Mouse (Mus musculus) A20 (cell line): ENCODE results near the gene Cdk11b.

Experiments used
- DNase-seq: peaks from one replicate; pipeline ENCODE4 v3.0.0-alpha.2; 2011; ENCODE audit warnings: low read depth, low spot score

Cdk11b gene

DNA sequence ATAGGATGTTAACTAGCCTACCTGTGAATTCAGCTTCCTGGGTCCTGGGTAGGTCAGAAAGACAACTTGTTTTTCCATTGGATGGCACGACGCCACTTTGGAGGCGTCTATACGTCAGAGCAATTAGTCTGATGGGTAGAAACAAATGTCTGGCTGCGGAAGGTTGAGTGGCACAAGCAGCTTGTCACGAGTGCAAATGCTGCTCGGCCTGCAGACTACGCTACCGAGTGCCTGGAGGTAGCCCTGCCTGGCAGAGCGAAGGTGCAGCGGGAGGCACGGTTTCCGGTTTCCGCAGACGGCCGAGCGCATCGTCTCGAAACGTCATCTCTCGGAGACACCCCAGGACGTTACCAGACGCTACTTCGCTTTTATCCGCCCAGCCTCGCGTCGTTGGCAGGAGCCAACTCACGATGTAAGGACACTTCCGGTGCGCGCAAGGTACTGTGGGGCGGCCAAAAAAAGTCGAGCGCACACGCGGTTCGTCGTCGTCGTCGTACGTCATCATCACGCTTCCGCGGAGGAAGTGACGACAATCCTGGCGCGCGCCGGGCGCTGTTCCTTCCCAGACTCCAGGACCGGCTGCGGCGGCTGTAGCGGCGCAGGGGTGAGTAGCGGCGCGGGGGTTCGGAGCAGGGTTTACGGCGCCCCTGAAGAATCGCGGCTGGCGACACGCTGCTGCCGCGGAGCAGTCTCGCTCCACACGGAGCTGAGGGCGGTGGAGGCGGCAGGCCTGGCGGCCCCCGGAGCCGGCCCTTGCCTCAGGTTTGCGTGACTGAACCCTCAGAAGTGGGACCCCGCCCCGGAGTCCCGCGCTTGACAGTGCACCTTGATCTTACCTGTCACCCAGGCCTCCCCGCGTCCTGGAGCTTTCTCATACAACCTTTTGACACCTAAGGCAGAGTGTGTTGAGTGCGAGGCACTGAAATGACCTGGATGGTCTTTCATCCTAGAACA lies at the start of gene Cdk11b:
Gene Cdk11b, plus strand, starts transcription at position 517 of the 954 bp plus-strand sequence.
- peak; percentile 100 for DNase-seq

- no peak for DNase-seq
These were observed 49.7 kb upstream of the Cdk11b start for GRCm38 (mm10) chr4:155574931-155575330.

DNA sequence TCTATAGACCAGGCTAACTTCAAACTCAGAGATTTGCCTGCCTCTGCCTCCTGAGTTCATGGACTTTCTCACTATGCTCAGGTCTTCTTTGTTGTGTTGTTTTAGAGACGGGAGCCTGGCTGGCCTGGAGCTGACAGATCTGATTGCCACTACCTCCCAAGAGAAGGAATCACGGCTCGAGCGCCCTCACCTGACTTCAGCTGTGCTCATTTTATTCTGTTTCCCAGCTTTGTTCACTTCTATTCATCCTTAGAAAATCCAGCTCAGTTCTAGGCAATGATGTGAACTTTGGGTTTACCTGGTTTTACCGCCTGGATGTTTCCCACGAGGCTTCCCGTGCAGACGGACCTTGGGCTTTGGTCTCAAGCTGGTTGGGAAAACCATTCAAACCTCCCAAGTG lies 49.1 kb upstream of the Cdk11b start:
- no peak for DNase-seq

GRCm38 (mm10) chr4:155577132-155577531 lies 47.5 kb upstream of the Cdk11b start:
- DNase-seq: no peak

DNA sequence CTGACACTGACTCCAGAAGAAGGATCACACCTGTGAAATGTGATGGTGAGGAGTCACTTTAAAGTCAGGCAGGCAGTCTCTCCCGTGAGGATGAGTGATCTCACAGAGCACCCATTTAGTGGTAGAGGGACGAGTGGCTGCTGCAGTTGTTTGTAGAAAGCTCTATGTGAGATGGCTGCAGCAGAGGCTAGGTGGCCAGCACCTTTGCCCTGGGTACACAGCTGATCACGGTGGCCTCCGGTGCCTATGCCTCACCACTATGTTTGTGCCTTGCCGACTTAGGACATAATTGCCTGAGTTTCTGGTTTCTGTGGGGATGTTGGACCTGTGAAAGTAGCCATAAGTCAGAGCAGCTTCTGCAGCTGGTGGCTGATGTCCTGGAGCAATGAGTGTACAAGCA lies 46.9 kb upstream of the Cdk11b start:
- no peak for DNase-seq

- no peak for DNase-seq
These were observed 46.1 kb upstream of the Cdk11b start for GRCm38 (mm10) chr4:155578336-155579125.

DNA sequence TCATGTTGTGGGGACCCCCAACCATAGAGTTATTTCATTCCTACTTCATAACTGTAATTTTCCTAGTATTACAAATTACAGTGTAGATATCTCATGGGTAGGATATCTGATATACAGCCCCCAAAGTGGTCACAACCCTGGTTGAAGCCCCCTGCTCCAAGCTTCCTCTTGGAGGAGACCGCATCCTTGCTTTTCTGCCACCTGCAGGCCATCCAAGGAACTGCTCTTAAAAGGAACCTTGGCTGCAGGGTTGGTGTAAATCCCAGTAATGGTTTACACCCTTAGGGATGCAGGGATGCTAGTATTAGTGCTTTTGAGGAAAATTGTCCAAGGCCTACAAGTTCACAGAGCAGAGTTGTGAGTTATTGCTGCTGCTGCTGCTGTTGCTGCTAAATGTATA lies 44.2 kb upstream of the Cdk11b start:
- DNase-seq: peak; percentile 43

- DNase-seq: no peak
These were observed 42.3 kb upstream of the Cdk11b start for GRCm38 (mm10) chr4:155582279-155582905.

- no peak for DNase-seq
These were observed 35.3 kb upstream of the Cdk11b start for GRCm38 (mm10) chr4:155589356-155589755.

GRCm38 (mm10) chr4:155591012-155591719 lies 33.5 kb upstream of the Cdk11b start:
- no peak for DNase-seq

DNA sequence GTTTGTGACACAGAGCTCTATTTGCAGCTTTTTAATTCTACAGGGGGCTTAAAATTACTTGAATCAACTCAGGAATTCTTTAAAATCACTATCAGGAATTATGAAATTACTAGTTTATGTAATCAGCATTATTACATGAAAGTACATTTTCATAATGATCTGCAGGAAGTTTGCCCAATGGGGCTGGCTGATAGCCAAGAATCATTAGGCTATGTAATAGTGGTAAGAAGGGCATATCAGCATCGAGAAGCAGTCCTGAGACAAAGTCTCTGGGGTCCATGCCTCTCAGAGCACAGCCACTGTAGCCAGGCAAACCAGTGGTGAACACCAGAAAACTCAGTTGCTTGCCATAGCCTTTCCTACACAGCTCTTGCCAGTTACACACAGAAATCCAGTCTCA lies 30.9 kb upstream of the Cdk11b start:
- no peak for DNase-seq

DNA sequence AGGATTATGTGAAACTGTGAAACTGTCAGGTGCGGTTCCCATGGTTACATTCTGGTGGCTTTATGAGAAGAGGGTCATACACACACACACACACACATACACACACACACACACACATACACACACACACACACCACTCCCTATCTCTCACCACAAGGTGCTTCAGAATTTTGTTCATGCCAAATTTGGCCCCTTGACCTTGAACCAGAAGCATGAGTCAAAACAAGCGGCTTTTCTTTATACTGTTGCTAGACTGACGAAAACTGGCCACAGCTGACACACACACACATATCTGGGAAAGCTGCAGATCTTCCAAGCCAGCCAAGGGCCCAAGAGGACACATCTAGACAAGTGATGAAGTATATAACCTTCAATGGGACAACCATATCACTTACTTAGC lies 28.9 kb upstream of the Cdk11b start:
- DNase-seq: no peak

- DNase-seq: peak; percentile 39
These were observed 28.0 kb upstream of the Cdk11b start for GRCm38 (mm10) chr4:155596606-155597005.

DNA sequence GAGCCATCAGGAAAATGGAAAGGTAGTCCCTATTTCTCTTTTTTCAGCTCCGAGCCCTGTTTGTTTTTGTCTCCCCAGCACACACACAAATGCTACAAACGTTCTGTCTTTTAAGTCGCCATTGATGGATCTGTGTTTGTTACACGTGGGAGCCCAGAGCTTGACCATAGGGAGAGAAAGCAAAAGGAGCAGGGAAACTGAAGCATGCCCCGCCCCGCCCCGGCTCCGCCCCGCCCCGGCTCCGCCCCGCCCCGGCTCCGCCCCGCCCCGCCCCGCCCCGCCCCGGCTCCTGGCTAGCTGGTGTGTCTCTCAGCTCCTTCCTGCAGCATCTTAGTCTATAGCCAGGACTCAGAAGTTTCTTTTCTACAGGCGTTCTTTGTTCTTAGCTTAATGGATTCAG lies 26.1 kb upstream of the Cdk11b start:
- DNase-seq: no peak

DNA sequence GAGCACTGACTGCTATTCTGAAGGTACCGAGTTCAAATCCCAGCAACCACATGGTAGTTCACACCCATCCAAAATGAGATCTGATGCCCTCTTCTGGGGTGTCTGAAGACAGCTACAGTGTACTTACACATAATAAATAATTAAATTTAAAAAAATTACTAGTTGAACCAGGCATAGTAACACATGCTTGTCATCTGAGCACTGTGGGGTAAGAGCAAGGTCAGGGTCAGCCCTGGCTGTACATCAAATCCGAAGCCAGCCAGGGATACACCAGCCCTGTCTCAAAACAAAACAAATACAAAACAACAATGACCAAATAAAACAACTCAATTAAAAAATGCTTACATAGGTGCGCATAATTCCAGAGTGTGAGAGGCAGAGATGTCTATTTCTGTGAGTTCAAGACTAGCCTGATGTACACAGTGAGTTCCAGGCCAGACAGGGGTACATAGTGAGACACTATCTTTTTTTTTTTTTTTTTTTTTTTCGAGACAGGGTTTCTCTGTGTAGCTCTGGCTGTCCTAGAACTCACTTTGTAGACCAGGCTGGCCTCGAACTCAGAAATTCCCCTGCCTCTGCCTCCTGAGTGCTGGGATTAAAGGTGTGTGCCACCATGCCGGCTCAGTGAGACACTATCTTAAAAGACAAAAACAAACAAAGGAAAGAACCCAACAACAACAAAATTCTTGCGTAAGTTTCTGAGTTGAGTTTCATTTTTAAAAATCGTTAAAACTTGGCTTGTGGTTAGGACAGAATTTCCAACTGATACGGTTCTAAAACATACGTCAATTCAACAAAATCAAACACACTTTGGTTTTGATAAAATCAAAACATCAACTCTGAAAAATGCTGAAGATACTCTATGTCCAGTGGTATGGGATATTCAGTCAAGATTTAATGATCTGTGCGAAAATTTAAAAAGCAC lies 24.5 kb upstream of the Cdk11b start:
- DNase-seq: peak; percentile 25

- peak; percentile 98 for DNase-seq
These were observed 23.3 kb upstream of the Cdk11b start, which contains the start of gene Slc35e2 for GRCm38 (mm10) chr4:155601091-155601996. TSS of gene Slc35e2 (plus strand) at chr4:155601416.

DNA sequence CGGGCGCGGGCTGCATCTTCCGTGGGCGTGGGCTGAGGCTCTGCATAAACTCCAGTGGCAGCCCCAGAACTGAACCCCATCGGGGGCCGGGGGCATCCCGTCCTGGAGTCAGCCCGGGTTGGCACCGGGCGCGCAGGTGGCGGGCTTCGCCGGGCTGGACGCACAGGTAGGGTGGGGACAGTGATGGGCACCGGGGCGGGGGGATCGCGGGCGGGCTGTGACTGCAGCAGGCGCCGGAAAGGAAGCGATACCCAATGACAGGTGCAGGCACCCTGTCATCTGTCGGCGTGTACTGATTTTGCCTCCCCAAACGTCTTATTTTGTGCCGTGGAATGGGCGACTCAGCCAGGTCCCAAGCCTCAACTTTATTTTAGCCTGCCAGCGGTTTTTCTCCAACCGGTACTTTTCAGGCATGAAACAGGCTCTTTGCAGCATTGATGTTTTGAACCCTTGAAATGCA lies 22.6 kb upstream of the Cdk11b start:
- no peak for DNase-seq

DNA sequence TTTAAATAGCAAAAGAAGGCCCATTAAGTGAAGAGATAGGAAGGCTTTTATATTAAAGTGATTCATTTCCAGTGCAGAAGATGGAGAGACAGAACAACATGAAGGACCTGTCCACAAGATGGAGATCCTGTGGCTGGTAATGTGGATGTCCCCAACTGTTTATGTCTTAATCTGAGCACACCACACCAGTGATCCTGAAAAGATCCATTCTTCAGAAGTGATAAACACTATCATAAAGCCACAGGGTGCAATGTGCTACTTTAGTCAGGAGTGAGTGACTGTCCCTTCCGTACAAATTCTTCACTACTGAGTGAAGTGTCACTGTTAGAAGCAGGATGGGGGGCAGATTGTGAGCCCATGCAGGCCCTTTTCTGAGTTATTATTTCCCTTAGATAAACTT lies 21.9 kb upstream of the Cdk11b start:
- no peak for DNase-seq

DNA sequence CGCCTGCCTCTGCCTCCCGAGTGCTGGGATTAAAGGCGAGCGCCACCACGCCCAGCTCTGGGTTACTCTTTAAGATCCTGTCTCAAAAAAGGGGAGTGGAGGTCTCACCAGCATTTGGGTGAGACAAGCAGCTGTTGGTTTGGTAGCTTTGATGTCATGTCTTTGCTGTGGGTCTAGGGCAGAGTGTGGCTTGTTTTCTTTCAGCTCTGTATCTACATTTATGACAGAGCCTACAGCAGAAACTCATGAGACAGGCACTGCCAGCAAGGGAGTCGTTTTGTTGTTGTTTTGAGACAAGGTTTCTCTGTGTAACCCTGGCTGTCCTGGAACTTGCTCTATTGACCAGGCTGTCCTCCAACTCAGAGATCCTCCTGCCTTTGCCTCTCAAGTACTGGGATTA lies 20.9 kb upstream of the Cdk11b start:
- DNase-seq: no peak
